Mouse (Mus musculus): Measurements from ENCODE around the gene Tek. TPM values are rescaled to one million over a fixed set of nuclear protein-coding genes. Genes with fewer than 3 reads are reported as not detected.

The Tek gene
- polyA plus RNA-seq, 1 experiment from 2014 or later = 15.2 TPM

DNA sequence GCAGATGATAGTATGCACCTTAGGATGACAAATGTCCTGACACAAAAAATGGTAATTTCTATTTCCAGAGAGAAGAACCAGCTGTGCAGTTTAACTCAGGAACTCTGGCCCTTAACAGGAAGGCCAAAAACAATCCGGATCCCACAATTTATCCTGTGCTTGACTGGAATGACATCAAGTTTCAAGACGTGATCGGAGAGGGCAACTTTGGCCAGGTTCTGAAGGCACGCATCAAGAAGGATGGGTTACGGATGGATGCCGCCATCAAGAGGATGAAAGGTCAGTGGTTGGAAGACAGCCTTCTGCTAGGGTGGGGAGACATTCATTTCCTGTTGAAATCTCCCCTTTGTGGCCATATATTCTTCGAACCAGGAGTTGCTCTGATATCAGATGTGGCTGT, 114.2 kb downstream of the Tek start:
- Histone ChIP-seq H3K36me3 (ENCODE audit: control insufficient read depth, insufficient read depth, low read length) (no peaks in the 10 kb centered on the region), H3K9me3 (replicated peaks; ENCODE audit: control insufficient read depth, low read length) (no peaks in the 10 kb centered on the region), H3K4me3 (replicated peaks; ENCODE audit: low read length) (no peak overlapping the region), H3K4me1 (ENCODE audit: control insufficient read depth, insufficient read depth, low read length) (no peaks in the 10 kb centered on the region), H3K27me3 (ENCODE audit: control insufficient read depth, insufficient read depth, low read length) (no peaks in the 10 kb centered on the region), H3K4me2 (ENCODE audit: low read depth, low read length) (no peak overlapping the region), H3K9ac (ENCODE audit: low read length) (no peak overlapping the region), H3K27ac (ENCODE audit: low read length) (no peak overlapping the region)
- WGBS = 76% methylated on average over 7 of the region's 7 CpGs
- ATAC-seq (ENCODE audit: insufficient read depth, low FRiP score) = no peak

DNA sequence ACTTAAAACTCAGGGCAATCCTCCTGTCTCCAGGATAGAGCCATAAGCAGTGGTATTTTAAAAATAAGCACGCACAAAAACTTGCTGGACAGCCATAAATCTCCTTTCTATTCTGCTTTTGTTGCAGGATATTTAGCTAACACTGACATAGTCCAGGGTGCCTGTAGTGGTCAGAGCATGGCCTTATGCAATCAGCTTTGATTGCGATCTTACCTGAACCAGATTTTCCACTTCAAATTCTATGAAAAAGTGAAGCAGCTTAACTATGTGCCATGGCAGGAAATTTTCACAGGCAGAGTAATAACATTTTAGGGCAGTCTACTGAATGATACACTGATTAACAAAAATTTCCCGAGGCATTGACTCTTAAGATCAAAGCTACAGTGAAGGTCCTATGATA, 115.2 kb downstream of the Tek start:
- Histone ChIP-seq H3K9me3 (replicated peaks; ENCODE audit: control insufficient read depth, low read length) (no peaks in the 10 kb centered on the region), H3K36me3 (ENCODE audit: control insufficient read depth, insufficient read depth, low read length) (no peaks in the 10 kb centered on the region), H3K27ac (ENCODE audit: low read length) (no peak overlapping the region), H3K4me3 (replicated peaks; ENCODE audit: low read length) (no peak overlapping the region), H3K4me2 (ENCODE audit: low read depth, low read length) (no peak overlapping the region), H3K4me1 (ENCODE audit: control insufficient read depth, insufficient read depth, low read length) (no peaks in the 10 kb centered on the region), H3K9ac (ENCODE audit: low read length) (no peak overlapping the region), H3K27me3 (ENCODE audit: control insufficient read depth, insufficient read depth, low read length) (no peaks in the 10 kb centered on the region)
- WGBS = 63% methylated on average over 3 of the region's 3 CpGs
- no peak for ATAC-seq (ENCODE audit: insufficient read depth, low FRiP score)

DNA sequence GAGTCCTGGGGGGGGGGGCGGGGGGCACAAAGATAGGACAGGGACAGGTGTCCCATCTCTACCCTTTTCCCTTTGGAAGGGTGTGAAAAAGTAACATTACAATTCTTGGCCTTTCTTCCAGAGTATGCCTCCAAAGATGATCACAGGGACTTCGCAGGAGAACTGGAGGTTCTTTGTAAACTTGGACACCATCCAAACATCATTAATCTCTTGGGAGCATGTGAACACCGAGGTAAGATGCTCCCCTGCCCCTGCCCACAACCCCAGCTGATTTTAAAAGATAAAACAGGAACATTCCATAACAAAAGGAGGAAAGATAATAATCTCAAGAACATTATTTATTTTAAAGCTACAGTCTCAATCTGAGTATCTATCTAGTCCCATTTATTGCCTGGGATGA, 116.1 kb downstream of the Tek start:
- no peaks in the 10 kb centered on the region for H3K9me3 ChIP-seq (replicated peaks; ENCODE audit: control insufficient read depth, low read length)
- H3K4me2 ChIP-seq (ENCODE audit: low read depth, low read length) = no peak overlapping the region
- H3K9ac ChIP-seq (ENCODE audit: low read length) = no peak overlapping the region
- no peak overlapping the region for H3K27ac ChIP-seq (ENCODE audit: low read length)
- WGBS = 40% methylated on average over 3 of the region's 3 CpGs
- no peaks in the 10 kb centered on the region for H3K36me3 ChIP-seq (ENCODE audit: control insufficient read depth, insufficient read depth, low read length)
- H3K4me3 ChIP-seq (replicated peaks; ENCODE audit: low read length) = no peak overlapping the region
- no peaks in the 10 kb centered on the region for H3K27me3 ChIP-seq (ENCODE audit: control insufficient read depth, insufficient read depth, low read length)
- no peaks in the 10 kb centered on the region for H3K4me1 ChIP-seq (ENCODE audit: control insufficient read depth, insufficient read depth, low read length)
- no peak for ATAC-seq (ENCODE audit: insufficient read depth, low FRiP score)

DNA sequence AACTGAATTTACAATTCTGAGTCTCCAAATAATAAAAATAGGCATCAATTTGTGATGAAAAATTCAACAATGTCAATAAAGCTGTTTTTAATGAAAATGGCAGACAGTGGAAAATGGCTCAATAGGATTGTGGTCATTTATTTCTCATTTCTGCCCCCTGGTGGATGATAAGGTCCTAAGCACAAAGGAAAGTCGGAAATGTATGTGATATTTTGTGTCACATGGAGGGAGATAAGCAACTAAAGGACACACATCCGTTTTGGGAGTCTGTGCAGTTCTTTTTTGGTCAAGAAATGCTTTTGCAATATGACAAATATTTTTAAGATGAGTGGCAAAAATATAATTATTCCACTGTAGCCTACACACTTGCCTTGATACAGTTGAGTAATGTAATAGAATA, 161.7 kb downstream of the Tek start:
- H3K27ac ChIP-seq (ENCODE audit: low read length) = no peak overlapping the region
- ATAC-seq (ENCODE audit: insufficient read depth, low FRiP score) = no peak
- 13% methylated on average over 2 of the region's 2 CpGs for WGBS
- no peaks in the 10 kb centered on the region for H3K9me3 ChIP-seq (replicated peaks; ENCODE audit: control insufficient read depth, low read length)
- H3K27me3 ChIP-seq (ENCODE audit: control insufficient read depth, insufficient read depth, low read length) = no peaks in the 10 kb centered on the region
- no peak overlapping the region for H3K4me3 ChIP-seq (replicated peaks; ENCODE audit: low read length)
- no peaks in the 10 kb centered on the region for H3K36me3 ChIP-seq (ENCODE audit: control insufficient read depth, insufficient read depth, low read length)
- H3K4me2 ChIP-seq (ENCODE audit: low read depth, low read length) = no peak overlapping the region
- no peaks in the 10 kb centered on the region for H3K4me1 ChIP-seq (ENCODE audit: control insufficient read depth, insufficient read depth, low read length)
- no peak overlapping the region for H3K9ac ChIP-seq (ENCODE audit: low read length)

DNA sequence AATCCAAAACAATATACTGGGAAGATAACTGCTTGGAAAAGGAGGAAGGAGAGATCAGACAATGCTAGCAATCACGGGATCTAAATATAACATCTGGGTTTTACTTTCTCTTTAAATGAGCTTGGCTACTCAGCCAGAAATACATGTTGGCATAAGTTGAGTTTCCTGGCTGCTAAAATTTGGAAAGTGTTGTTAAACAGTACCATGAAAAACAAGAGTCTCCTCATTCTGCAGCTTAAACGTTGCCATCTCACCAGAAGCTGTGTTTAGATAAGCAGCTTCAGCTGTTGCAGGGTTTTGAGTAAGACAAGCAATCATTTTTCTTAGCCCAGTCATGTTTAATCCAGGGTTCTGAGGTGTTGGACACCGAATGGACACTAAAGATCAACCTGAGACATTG, 162.7 kb downstream of the Tek start:
- Histone ChIP-seq H3K27ac (ENCODE audit: low read length) (no peak overlapping the region), H3K36me3 (ENCODE audit: control insufficient read depth, insufficient read depth, low read length) (no peaks in the 10 kb centered on the region), H3K27me3 (ENCODE audit: control insufficient read depth, insufficient read depth, low read length) (no peaks in the 10 kb centered on the region), H3K4me2 (ENCODE audit: low read depth, low read length) (no peak overlapping the region), H3K9me3 (replicated peaks; ENCODE audit: control insufficient read depth, low read length) (no peaks in the 10 kb centered on the region), H3K9ac (ENCODE audit: low read length) (no peak overlapping the region), H3K4me1 (ENCODE audit: control insufficient read depth, insufficient read depth, low read length) (no peaks in the 10 kb centered on the region), H3K4me3 (replicated peaks; ENCODE audit: low read length) (no peak overlapping the region)
- 42% methylated on average over 3 of the region's 3 CpGs for WGBS
- ATAC-seq (ENCODE audit: insufficient read depth, low FRiP score) = no peak

Other genes with a start within 250 kb of the Tek start
- gene Gm10306, start 182.7 kb upstream of the Tek start, polyA plus RNA-seq (2015; fragmentation: Nextera tagmentation; extraction: Ambion mirVana) = not detected in 2 replicates
- gene Caap1, start 182.5 kb upstream of the Tek start, polyA plus RNA-seq (2015; fragmentation: Nextera tagmentation; extraction: Ambion mirVana) = 13.2 TPM in 2 replicates
- gene Plaa, start 136.0 kb upstream of the Tek start, polyA plus RNA-seq (2015; fragmentation: Nextera tagmentation; extraction: Ambion mirVana) = 47.4 and 55.6 TPM in 2 replicates
- gene Ift74, start 124.8 kb upstream of the Tek start, polyA plus RNA-seq (2015; fragmentation: Nextera tagmentation; extraction: Ambion mirVana) = 19.4 and 20.9 TPM in 2 replicates
- 1.0 and 1.7 TPM in 2 replicates for gene Lrrc19, start 89.1 kb upstream of the Tek start, polyA plus RNA-seq (2015; fragmentation: Nextera tagmentation; extraction: Ambion mirVana)
- 0.15 TPM in 1 of 2 replicates, not detected in the other for gene Eqtn, start 189.6 kb downstream of the Tek start, polyA plus RNA-seq (2015; fragmentation: Nextera tagmentation; extraction: Ambion mirVana)
- 26.6 and 27.0 TPM in 2 replicates for gene Mysm1, start 239.8 kb downstream of the Tek start, polyA plus RNA-seq (2015; fragmentation: Nextera tagmentation; extraction: Ambion mirVana)

Data from stomach, embryonic 16.5 days (tissue).